Mouse (Mus musculus) hindlimb bud, embryonic 11.5 days (tissue): ENCODE results near the gene Krt17.
"Not testable (repeated sequence)": the region's sequence is repeated elsewhere in the genome, so short reads cannot be mapped to it uniquely, and the experiment has no call there.

Experiments used
- DNase-seq: peaks from one replicate; pipeline ENCODE4 v3.0.0-alpha.2; 2012; ENCODE audit warnings: low read depth, low spot score; ENCODE audit errors: extremely low spot score

Krt17 gene

DNA sequence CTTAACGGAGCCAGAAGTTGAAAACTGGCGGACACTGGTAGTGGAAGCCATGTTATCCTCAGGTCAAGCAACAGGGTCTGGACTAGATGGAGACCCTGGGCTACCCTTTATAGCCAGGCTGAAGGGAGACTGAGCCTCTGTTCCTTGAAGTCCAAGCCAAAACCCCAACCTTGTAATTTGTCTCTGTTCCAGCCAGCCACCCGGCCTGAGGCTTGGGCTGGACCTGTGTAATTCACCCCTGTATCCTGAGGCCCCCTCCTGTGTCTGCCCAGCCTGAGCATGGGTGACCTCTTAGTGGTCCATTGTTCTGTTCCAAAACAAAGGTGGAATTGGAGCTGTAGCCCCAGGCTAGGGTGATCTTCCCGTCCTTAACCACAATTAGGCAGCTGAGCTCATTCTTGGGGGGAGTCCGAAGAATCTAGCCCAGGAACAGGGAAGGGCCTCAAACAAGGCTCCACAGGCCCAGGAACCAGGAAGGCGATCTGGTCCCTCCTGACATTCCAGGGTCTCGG lies 9.0 kb upstream of the Krt17 start, which contains the start of gene Krt42:
Krt42 (minus strand) TSS at position 51 of the 512 bp plus-strand sequence.
- no peak for DNase-seq

- DNase-seq = no peak
These were observed 1.5 kb upstream of the Krt17 start for GRCm38 (mm10) chr11:100262058-100262980.

DNA sequence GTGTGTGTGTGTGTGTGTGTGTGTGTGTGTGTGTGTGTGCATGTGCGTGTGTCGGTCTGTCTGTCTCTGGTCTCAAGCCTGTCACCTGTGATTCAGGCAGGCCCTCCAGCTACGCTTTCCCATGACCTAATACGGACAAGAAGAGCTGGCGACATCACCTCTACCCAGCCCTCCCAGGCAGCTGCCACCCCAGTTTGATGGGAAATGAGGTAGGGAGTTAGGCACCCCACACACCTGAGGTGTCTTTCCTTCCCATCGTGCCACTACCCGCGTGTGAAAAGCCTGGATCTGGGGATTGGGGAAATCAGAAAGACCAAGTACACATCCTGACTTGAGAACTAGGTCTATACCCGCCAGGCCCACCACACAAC lies 391 bp upstream of the Krt17 start:
- no peak for DNase-seq

GRCm38 (mm10) chr11:100259079-100259478 lies 1.8 kb downstream of the Krt17 start:
- no peak for DNase-seq

DNA sequence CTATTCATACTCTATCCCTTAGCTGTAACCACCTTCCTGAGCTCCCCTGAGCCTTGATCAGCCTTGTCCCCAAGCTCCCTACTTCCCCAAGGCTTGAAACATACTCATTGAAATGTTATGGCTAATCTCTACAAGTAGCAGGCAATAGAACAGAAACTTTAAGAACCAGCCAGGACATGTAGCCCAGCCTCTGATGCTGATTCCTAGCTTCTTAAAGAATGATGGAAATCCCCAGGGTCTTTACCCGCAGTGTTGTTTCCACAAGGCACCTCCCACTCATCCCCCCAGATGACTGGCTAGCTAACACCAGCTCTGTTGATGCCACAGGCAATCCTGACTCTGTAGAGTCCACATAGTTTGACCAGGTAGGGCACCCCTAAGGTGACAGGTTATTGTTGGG lies 2.9 kb downstream of the Krt17 start:
- no peak for DNase-seq

DNA sequence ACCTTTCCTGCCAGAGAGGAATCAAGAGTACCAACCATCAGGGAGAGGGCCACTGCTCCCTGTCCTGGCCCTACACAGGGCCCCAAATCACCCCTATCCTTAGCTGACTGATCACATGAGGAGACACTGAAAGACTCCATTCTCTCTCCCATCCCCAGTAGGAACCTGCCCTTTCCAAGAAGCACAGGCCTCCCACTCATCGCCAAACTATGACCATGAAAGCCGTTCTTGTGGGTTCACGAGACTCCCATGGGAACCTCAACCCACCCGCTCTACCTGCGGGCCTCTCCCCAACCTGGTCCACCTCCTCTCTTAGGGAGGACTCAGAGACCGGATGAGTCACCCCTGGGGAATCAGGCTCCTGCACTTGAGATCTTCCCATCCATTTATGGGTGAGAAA lies 5.3 kb downstream of the Krt17 start:
- no peak for DNase-seq

DNA sequence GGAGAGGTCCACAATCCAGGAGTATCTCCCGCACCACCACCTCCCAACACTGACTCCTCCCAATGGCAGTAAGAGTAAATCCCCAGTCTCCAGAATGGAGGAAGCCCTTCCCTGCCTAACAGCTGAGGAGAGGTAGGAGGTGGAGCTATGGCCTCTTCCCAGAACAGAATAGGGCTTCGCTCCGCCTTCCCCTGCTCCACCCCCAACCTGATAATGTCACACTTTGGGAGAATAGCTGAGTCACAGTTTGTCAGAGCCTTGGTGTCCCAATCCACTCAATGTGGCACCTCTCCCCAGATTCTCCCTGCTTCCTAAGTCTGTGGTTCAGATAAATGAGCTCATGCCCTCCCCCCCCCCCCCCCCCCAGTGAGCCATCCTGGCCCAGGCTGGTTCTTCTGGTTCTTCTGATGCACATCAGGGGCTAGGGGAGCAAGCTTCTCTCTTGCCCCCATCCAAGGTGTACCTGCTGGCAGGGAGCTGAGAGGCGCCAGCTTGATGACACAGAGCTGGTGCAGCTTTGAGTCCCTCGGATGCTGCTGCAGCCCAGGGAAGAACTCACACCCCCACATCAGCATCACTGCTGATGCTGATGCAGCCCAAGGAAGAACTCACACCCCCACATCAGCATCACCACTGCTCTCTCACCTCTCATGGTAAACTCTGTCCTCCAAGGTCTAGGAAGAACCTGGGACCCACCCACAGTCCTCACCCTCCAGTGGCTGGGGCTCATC lies 6.3 kb downstream of the Krt17 start:
- no peak for DNase-seq

DNA sequence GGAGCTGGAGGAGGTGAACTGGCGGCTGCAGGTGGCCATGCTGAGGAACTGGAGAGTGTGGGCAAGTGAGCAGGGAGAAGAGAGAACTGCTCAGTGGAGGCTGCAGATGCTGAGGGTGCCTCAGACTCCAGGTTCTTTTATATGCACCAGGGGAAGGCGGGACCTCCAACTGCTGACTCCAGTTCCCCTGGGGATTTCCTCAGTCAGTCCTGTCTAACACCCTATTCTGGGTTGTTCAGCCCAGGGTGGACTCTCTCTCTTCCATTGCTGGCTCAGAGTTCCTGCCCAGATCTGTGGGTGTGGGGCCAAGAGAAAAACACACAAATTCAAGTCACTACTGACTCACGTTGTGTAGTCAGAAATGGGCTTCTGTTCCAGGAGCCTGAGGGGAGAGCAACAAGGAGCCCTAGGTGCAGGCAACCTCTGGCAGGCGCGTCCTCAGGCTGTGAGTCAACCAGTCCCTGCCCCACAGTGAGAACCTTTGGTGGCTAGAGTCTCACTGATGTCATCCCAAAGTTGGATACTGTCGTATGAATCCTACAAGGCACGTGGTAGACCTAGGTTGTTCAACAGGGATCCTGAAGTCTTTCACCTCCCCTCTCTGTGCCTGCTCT lies 11.9 kb downstream of the Krt17 start, which contains the start of gene Krt16:
Krt16 (minus strand) TSS at position 51 of the 614 bp plus-strand sequence.
- DNase-seq = no peak

GRCm38 (mm10) chr11:100246471-100246870 lies 14.4 kb downstream of the Krt17 start:
- DNase-seq = not testable (repeated sequence)

DNA sequence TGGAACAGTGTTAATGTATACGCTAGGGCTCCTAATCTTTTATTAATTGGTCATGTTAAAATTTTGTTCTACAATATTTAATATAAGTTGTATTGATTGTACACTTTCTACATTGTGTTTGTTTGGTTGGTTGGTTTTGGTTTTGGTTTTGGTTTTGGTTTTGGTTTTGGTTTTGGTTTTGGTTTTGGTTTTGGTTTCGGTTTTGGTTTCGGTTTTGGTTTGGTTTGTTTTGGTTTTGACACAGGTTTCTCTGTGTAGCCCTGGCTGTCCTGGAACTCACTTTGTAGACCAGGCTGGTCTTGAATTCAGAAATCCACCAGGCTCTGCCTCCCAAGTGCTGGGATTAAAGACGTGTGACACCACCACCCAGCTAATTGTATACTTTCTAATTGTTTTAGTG lies 20.6 kb downstream of the Krt17 start:
- DNase-seq = not testable (repeated sequence)

GRCm38 (mm10) chr11:100221741-100222140 lies 39.1 kb downstream of the Krt17 start:
- DNase-seq = no peak

DNA sequence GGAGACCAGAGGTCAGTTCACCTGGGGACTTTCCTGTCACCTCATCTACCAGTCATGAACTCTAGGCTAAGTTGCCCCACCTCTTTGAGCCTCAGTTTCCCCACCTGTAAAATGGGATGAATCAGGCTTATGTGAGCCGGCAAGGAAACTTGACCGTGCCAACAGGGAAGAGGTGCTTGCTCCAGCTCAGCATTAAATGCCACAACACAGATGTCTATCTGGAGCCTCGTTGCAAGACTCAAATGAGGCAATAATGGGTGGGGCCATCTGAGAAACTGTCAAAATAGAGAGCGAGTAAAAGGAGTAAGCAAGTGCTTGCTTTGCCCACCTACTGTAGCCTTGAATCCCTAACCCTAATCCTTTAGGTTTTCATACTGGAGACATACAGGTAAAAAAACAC lies 41.5 kb downstream of the Krt17 start:
- DNase-seq = no peak

- DNase-seq = no peak
These were observed 52.3 kb downstream of the Krt17 start for GRCm38 (mm10) chr11:100208542-100208941.

- no peak for DNase-seq
These were observed 53.3 kb downstream of the Krt17 start, which contains the start of gene Krt14 for GRCm38 (mm10) chr11:100207498-100207897. TSS of gene Krt14 (minus strand) at chr11:100207548.
